Mouse (Mus musculus) right cerebral cortex, postnatal 4 days (tissue): Measurements from ENCODE around the gene Col18a1.
A peak's percentile ranks its signal among the peaks of the same experiment; 100 is the strongest.
"Not testable (repeated sequence)": the region's sequence is repeated elsewhere in the genome, so short reads cannot be mapped to it uniquely, and the experiment has no call there.

ENCODE experiments used
- DNase-seq: peaks from one replicate; pipeline ENCODE4 v3.0.0-alpha.2; 2022

Gene Col18a1

GRCm38 (mm10) chr10:77134807-77135152 is 31.6 kb downstream of the Col18a1 start:
- DNase-seq, result not testable (repeated sequence)

GRCm38 (mm10) chr10:77133951-77134806 is 32.2 kb downstream of the Col18a1 start:
- no peak for DNase-seq

GRCm38 (mm10) chr10:77132118-77132517 is 34.2 kb downstream of the Col18a1 start:
- no peak for DNase-seq

- no peak for DNase-seq
Measured at GRCm38 (mm10) chr10:77131536-77131935, 34.8 kb downstream of the Col18a1 start.

- peak; percentile 87 for DNase-seq
Measured at GRCm38 (mm10) chr10:77130561-77131240, 35.6 kb downstream of the Col18a1 start.

GRCm38 (mm10) chr10:77129637-77130410 is 36.5 kb downstream of the Col18a1 start:
- DNase-seq, result no peak

GRCm38 (mm10) chr10:77127926-77128325 is 38.4 kb downstream of the Col18a1 start:
- no peak for DNase-seq

- DNase-seq, result no peak
Measured at GRCm38 (mm10) chr10:77126590-77126989, 39.8 kb downstream of the Col18a1 start.

GRCm38 (mm10) chr10:77125078-77125731 is 41.1 kb downstream of the Col18a1 start:
- no peak for DNase-seq

GRCm38 (mm10) chr10:77123953-77124352 is 42.4 kb downstream of the Col18a1 start:
- DNase-seq, result no peak

GRCm38 (mm10) chr10:77121287-77122022 is 44.9 kb downstream of the Col18a1 start:
- no peak for DNase-seq

GRCm38 (mm10) chr10:77120501-77120900 is 45.8 kb downstream of the Col18a1 start:
- DNase-seq, result no peak

- DNase-seq, result no peak
Measured at GRCm38 (mm10) chr10:77119437-77119836, 46.9 kb downstream of the Col18a1 start.

- DNase-seq, result no peak
Measured at GRCm38 (mm10) chr10:77118361-77118760, 48.0 kb downstream of the Col18a1 start.

GRCm38 (mm10) chr10:77116537-77117455 is 49.6 kb downstream of the Col18a1 start:
- no peak for DNase-seq

GRCm38 (mm10) chr10:77113489-77114240 is 52.7 kb downstream of the Col18a1 start:
- DNase-seq, result no peak

GRCm38 (mm10) chr10:77111550-77112249 is 54.6 kb downstream of the Col18a1 start:
- no peak for DNase-seq

- no peak for DNase-seq
Measured at GRCm38 (mm10) chr10:77110843-77111242, 55.5 kb downstream of the Col18a1 start.

- no peak for DNase-seq
Measured at GRCm38 (mm10) chr10:77110010-77110409, 56.3 kb downstream of the Col18a1 start.

GRCm38 (mm10) chr10:77108106-77108505 is 58.2 kb downstream of the Col18a1 start:
- DNase-seq, result no peak
